Mouse (Mus musculus) CH12F3 (cell line): ENCODE measurements at regions not wholly inside any gene's neighbourhood (a gene's known extent, or its start where the extent isn't known, plus 50 kb on each side); places are given as distances from the start of the nearest gene placed in this dataset.

ENCODE experiments used
- in situ Hi-C: fragments of 300-500 bp; cut with MboI; formaldehyde crosslinking; loops from 2 replicates; pipeline ENCODE4 v1.14.3; 2020; ENCODE audit warnings: low sequenced_read_pairs

GRCm38 (mm10) chr15:97135291-97135690 lies 79.5 kb upstream of the Slc38a4 start:
- in situ Hi-C loops = loop anchor here (10.0 to 25.0 kb wide), 2 partner anchors 160 to 623 kb away; no protein-coding TSS in a partner anchor

GRCm38 (mm10) chr15:97127771-97128170 lies 72.0 kb upstream of the Slc38a4 start:
- in situ Hi-C loops = loop anchor here (25.0 kb wide), 1 partner anchor 615 kb away; no protein-coding TSS in a partner anchor

- in situ Hi-C loops = loop anchor here (25.0 kb wide), 1 partner anchor 614 kb away; no protein-coding TSS in a partner anchor
Measured at GRCm38 (mm10) chr15:97125836-97126822, 70.4 kb upstream of the Slc38a4 start.

- in situ Hi-C loops = no loop called here
Measured at GRCm38 (mm10) chr15:97122263-97122662, 66.5 kb upstream of the Slc38a4 start.

GRCm38 (mm10) chr15:97112452-97113200 lies 56.9 kb upstream of the Slc38a4 start:
- in situ Hi-C loops = no loop called here

GRCm38 (mm10) chr15:97111320-97112192 lies 55.8 kb upstream of the Slc38a4 start:
- in situ Hi-C loops = no loop called here

GRCm38 (mm10) chr15:97107779-97108178 lies 52.0 kb upstream of the Slc38a4 start:
- in situ Hi-C loops = no loop called here

- in situ Hi-C loops = no loop called here
Measured at GRCm38 (mm10) chr15:97106556-97106955, 50.8 kb upstream of the Slc38a4 start.
